Mouse (Mus musculus) midbrain, postnatal 0 days (tissue): Measurements from ENCODE around the gene Hap1. TPM values are rescaled to one million over a fixed set of nuclear protein-coding genes. Genes with fewer than 3 reads are reported as not detected.

Source experiments
- ATAC-seq: fragments of 200-750 bp; cut with Nextera tagmentation; 2 replicates; pipeline ENCODE4 v1.8.0; 2017; ENCODE audit warnings: moderate number of reproducible peaks, mild to moderate bottlenecking, moderate TSS enrichment, moderate library complexity; ENCODE audit not compliant: low FRiP score
- DNase-seq: peaks from one replicate; pipeline ENCODE4 v3.0.0-alpha.2; 2015; ENCODE audit warnings: low spot score
- H3K27ac ChIP-seq: fragments of 300-500 bp; sonication (generic); 2 replicates; pipeline ENCODE4 v1.5.1; 2014; ENCODE audit warnings: low read depth, mild to moderate bottlenecking, low read length, mixed read lengths
- H3K27me3 ChIP-seq: fragments of 300-500 bp; sonication (generic); 2 replicates; pipeline ENCODE4 v1.6.1; 2014; ENCODE audit warnings: low read length, control low read depth, mixed read lengths; ENCODE audit not compliant: insufficient read depth
- H3K36me3 ChIP-seq: fragments of 300-500 bp; sonication (generic); 2 replicates; pipeline ENCODE4 v1.6.1; 2014; ENCODE audit warnings: low read length, control low read depth, mixed read lengths; ENCODE audit not compliant: insufficient read depth
- H3K4me1 ChIP-seq: fragments of 300-500 bp; sonication (generic); 2 replicates; pipeline ENCODE4 v1.6.1; 2014; ENCODE audit warnings: mild to moderate bottlenecking, control low read depth, antibody characterized with exemption, low read length, mixed read lengths; ENCODE audit not compliant: insufficient read depth
- H3K4me2 ChIP-seq: fragments of 300-500 bp; sonication (generic); 2 replicates; pipeline ENCODE4 v1.6.1; 2014; ENCODE audit warnings: low read depth, mild to moderate bottlenecking, low read length, mixed read lengths; ENCODE audit not compliant: poor library complexity, severe bottlenecking
- H3K4me3 ChIP-seq: fragments of 300-500 bp; sonication (generic); 2 replicates; pipeline ENCODE4 v1.5.1; 2014; ENCODE audit warnings: low read depth, mild to moderate bottlenecking, low read length, moderate library complexity
- H3K9ac ChIP-seq: fragments of 300-500 bp; sonication (generic); replicated peaks from 2 replicates; pipeline ENCODE4 v1.6.1; 2014; ENCODE audit warnings: mild to moderate bottlenecking, low read length, moderate library complexity, mixed read lengths; ENCODE audit not compliant: poor library complexity, severe bottlenecking
- H3K9me3 ChIP-seq: fragments of 300-500 bp; sonication (generic); 2 replicates; pipeline ENCODE4 v1.6.1; 2016; ENCODE audit warnings: low read length, control low read depth
- CTCF ChIP-seq: IDR thresholded peaks from 2 replicates; pipeline ENCODE4 v1.5.1; 2016; ENCODE audit warnings: antibody characterized with exemption, mild to moderate bottlenecking
- WGBS: fragments of 180-500 bp; shearing (Covaris S2); extraction: QIAGEN DNeasy Blood & Tissue Kit; methylation state at CpG from one replicate; pipeline ENCODE4 v1.1.7; 2014; 5-methylcytosine and 5-hydroxymethylcytosine counted together
- polyA plus RNA-seq: library from polyadenylated mRNA; unstranded; fragments of >200 nt; fragmentation: Nextera tagmentation; extraction: Ambion mirVana; gene quantifications from 2 replicates; pipeline ENCODE4 v1.2.1, GENCODE M21; 2015
- total RNA-seq: library from RNA; depleted of rRNA; stranded (reverse); fragments of >200 nt; gene quantifications from 2 replicates; pipeline ENCODE4 v1.2.3, GENCODE M21; 2014

The Hap1 gene
- total and polyA plus RNA-seq, 2 experiments from 2014 or later = 631 to 743 TPM

DNA sequence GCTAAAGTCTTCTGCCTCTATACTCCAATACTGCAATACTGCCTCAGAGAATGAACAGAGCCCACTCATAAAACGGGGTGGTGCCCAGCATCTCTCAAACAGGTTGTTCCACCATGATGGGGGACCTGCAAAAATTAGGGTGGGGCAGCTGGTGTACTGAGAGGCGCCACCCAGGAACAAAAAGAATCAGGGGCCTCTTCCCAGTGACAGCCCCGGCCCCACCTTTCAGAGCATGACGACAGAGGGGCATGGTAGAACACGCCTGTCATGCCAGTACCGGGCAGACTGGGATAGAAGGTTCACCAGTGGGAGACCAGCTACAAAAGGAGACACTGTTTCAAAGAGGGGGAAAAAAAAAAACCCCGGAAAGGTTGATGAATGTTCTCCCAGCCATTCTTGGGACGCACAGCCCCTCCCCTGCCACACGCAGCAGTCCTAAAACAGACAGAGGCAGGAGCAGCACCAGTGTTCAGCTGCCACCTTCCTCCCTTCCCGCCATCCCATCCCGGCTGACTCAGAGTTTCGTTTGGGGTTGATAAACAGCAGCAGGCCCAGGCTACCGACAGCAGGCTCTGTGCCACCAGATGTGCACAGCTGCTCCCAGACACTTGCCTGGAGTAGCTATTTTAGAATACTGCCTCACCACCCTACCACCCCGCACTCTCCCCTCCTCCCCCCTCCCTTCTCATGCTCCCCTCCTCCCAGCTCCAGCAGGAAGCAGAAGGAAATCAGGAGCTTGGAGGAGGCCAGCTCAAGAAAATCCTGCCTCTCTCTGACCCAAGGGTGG is 31.9 kb upstream of the Hap1 start:
- Histone ChIP-seq H3K27ac (no peak overlapping the region), H3K27me3 (no peaks in the 10 kb centered on the region), H3K4me2 (no peak overlapping the region), H3K4me1 (no peaks in the 10 kb centered on the region), H3K36me3 (peaks cover 28% of the 10 kb centered on the region), H3K9me3 (no peaks in the 10 kb centered on the region), H3K4me3 (no peak overlapping the region), H3K9ac (no peak overlapping the region)
- ATAC-seq (no peak), DNase-seq (no peak)
- WGBS = 62% methylated on average over 14 of the region's 14 CpGs
- no peak for TF ChIP-seq CTCF

DNA sequence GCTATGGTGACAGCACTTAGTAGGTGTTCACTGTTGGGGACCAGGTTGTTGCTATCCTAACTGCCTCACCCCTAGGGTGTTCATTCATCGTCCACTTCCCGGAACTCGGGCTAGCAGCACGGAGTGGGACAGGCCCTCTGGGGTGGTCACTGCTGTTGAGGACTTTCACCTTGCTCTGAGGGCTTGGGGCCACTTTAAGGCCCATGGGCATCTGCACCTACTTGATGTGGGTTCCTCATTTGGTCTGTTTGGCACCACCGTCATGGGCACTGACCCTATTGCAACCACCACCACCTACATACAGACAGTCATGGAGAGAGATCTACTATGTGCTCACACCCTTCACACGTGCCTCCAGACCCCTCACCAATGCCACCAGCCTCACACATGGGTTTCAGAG is 31.2 kb upstream of the Hap1 start:
- Histone ChIP-seq H3K4me2 (no peak overlapping the region), H3K9me3 (no peaks in the 10 kb centered on the region), H3K4me1 (no peaks in the 10 kb centered on the region), H3K27ac (no peak overlapping the region), H3K27me3 (no peaks in the 10 kb centered on the region), H3K9ac (no peak overlapping the region), H3K4me3 (no peak overlapping the region), H3K36me3 (peaks cover 35% of the 10 kb centered on the region)
- DNase-seq = no peak
- 86% methylated on average over 6 of the region's 6 CpGs for WGBS
- TF ChIP-seq CTCF = no peak
- no peak for ATAC-seq

DNA sequence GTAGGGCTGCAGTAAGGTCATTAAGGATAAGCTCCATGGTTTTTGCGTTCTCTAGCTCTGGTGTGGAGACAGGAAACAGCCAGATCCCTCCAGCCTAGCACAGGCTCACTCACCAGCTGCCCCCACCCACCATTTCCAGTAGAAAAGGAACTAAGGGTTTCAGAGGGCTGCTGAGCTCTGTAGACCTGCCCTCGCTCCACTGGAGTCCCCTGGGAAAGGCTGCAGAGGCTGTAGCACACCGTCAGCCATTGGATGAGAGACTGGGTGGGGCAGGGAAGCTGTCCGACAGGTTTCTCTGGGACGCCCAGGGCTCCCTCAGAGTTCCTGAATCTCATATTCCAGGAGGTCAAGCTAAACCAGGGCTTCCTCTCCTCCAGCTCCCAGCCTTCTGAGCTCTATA is 30.7 kb upstream of the Hap1 start:
- no peaks in the 10 kb centered on the region for H3K9me3 ChIP-seq
- H3K4me3 ChIP-seq = no peak overlapping the region
- DNase-seq = no peak
- no peak overlapping the region for H3K27ac ChIP-seq
- peaks cover 40% of the 10 kb centered on the region for H3K36me3 ChIP-seq
- H3K4me2 ChIP-seq = no peak overlapping the region
- no peak for TF ChIP-seq CTCF
- 49% methylated on average over 5 of the region's 5 CpGs for WGBS
- H3K9ac ChIP-seq = no peak overlapping the region
- no peaks in the 10 kb centered on the region for H3K4me1 ChIP-seq
- H3K27me3 ChIP-seq = no peaks in the 10 kb centered on the region
- ATAC-seq = no peak

DNA sequence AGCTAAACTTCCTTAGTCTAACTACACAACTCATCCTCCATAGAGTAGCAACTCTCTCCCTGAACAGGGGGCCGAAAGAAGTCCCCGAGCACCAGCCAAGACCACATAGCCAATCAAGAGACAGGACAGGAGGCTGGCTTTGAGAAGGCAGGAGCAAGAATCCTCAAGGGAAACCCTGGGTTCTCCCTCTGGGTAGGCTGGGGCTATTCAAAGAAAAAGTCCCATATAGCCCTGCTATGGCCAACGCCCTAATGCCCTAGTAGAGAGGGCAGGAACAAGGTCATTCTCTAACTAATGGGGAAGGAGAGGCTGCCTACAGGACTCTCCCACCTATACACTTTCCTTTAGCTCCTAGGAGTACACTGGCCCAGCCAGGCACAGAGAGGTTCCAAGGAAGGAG is 29.1 kb upstream of the Hap1 start:
- DNase-seq (no peak), ATAC-seq (no peak)
- Histone ChIP-seq H3K27me3 (no peaks in the 10 kb centered on the region), H3K27ac (no peak overlapping the region), H3K9me3 (no peaks in the 10 kb centered on the region), H3K4me3 (no peak overlapping the region), H3K36me3 (peaks cover 47% of the 10 kb centered on the region), H3K4me2 (no peak overlapping the region), H3K4me1 (no peaks in the 10 kb centered on the region), H3K9ac (no peak overlapping the region)
- no peak for TF ChIP-seq CTCF
- WGBS = 81% methylated on average over 3 of the region's 3 CpGs

DNA sequence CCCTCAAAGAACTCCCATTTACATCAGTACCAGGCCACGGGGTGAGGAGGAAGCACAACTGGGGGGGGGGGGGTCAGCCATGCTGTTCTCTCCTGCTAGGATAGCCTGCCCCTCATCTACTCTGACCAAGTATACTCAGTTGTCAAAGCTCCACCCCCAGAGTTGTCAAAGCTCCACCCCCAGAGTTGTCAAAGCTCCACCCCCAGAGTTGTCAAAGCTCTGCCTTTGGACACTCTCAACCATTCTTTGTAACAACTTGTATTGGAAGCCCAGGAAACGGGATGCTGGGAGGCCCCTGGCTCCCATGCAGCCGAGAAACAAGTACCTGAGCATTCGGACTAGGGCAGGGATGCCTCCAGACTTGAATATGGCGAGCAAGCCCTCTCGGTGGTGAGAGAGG is 26.8 kb upstream of the Hap1 start:
- DNase-seq (no peak), ATAC-seq (no peak)
- WGBS = 80% methylated on average over 6 of the region's 6 CpGs
- no peak overlapping the region for H3K9ac ChIP-seq
- TF ChIP-seq CTCF = no peak
- no peaks in the 10 kb centered on the region for H3K4me1 ChIP-seq
- H3K9me3 ChIP-seq = no peaks in the 10 kb centered on the region
- peaks cover 65% of the 10 kb centered on the region for H3K36me3 ChIP-seq
- H3K27ac ChIP-seq = no peak overlapping the region
- H3K4me2 ChIP-seq = no peak overlapping the region
- H3K27me3 ChIP-seq = no peaks in the 10 kb centered on the region
- no peak overlapping the region for H3K4me3 ChIP-seq

DNA sequence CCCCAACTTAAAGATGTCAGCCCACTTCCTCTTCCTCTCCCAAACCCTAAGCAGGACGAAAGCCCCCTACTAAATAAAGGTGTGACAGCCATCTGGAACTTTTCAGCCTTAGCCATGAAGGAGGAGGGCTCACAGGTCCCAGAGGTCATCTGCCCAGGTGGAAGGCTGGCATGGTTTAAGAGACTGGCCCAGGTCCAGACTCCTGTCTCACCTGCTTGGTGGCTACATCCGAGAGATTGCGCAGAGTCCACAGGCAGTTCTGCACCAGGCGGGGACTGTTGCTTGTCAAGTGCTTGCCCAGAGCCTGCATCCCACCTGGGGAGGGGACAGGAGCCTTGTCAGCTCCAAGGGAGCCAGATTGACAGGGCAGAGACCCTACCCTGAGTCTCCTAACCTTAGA is 23.4 kb upstream of the Hap1 start:
- 94% methylated on average over 4 of the region's 4 CpGs for WGBS
- no peak overlapping the region for H3K9ac ChIP-seq
- no peaks in the 10 kb centered on the region for H3K27me3 ChIP-seq
- peaks cover 73% of the 10 kb centered on the region for H3K36me3 ChIP-seq
- no peaks in the 10 kb centered on the region for H3K4me1 ChIP-seq
- ATAC-seq (no peak), DNase-seq (no peak)
- H3K4me3 ChIP-seq = no peak overlapping the region
- no peak for TF ChIP-seq CTCF
- no peaks in the 10 kb centered on the region for H3K9me3 ChIP-seq
- H3K27ac ChIP-seq = no peak overlapping the region
- H3K4me2 ChIP-seq = no peak overlapping the region
